Mouse (Mus musculus) liver, embryonic 13.5 days (tissue): ENCODE data around the gene Rec114. TPM values are rescaled to one million over a fixed set of nuclear protein-coding genes. Genes with fewer than 3 reads are reported as not detected.

Source experiments
- ATAC-seq: fragments of 200-750 bp; cut with Nextera tagmentation; 2 replicates; pipeline ENCODE4 v1.8.0; 2017; ENCODE audit warnings: low read depth, mild to moderate bottlenecking, moderate number of reproducible peaks, moderate library complexity
- DNase-seq: peaks from one replicate; pipeline ENCODE4 v3.0.0; 2022
- H3K27ac ChIP-seq: fragments of 300-500 bp; sonication (generic); 2 replicates; pipeline ENCODE4 v1.5.1; 2015; ENCODE audit warnings: moderate library complexity, mild to moderate bottlenecking, inconsistent platforms
- H3K27me3 ChIP-seq: fragments of 300-500 bp; sonication (generic); 2 replicates; pipeline ENCODE4 v1.6.1; 2015; ENCODE audit warnings: mild to moderate bottlenecking, inconsistent platforms
- H3K36me3 ChIP-seq: fragments of 300-500 bp; sonication (generic); 2 replicates; pipeline ENCODE4 v1.6.1; 2015; ENCODE audit warnings: mild to moderate bottlenecking, inconsistent platforms
- H3K4me1 ChIP-seq: fragments of 300-500 bp; sonication (generic); replicated peaks from 2 replicates; pipeline ENCODE4 v1.6.1; 2015; ENCODE audit warnings: inconsistent platforms
- H3K4me2 ChIP-seq: fragments of 300-500 bp; sonication (generic); 2 replicates; pipeline ENCODE4 v1.6.1; 2015; ENCODE audit warnings: inconsistent platforms, mild to moderate bottlenecking, moderate library complexity
- H3K4me3 ChIP-seq: fragments of 300-500 bp; sonication (generic); replicated peaks from 2 replicates; pipeline ENCODE4 v1.5.1; 2015; ENCODE audit warnings: mild to moderate bottlenecking, inconsistent platforms
- H3K9ac ChIP-seq: fragments of 300-500 bp; sonication (generic); 2 replicates; pipeline ENCODE4 v1.6.1; 2015; ENCODE audit warnings: mild to moderate bottlenecking, inconsistent platforms
- H3K9me3 ChIP-seq: fragments of 300-500 bp; sonication (generic); replicated peaks from 2 replicates; pipeline ENCODE4 v1.6.1; 2016; ENCODE audit warnings: inconsistent platforms
- WGBS: fragments of 180-500 bp; shearing (Covaris S2); methylation state at CpG from one replicate; pipeline ENCODE4 v1.1.7; 2015; ENCODE audit not compliant: insufficient replicate concordance; 5-methylcytosine and 5-hydroxymethylcytosine counted together
- polyA plus RNA-seq: library from polyadenylated mRNA; unstranded; fragments of >200 nt; fragmentation: Nextera tagmentation; extraction: Ambion mirVana; gene quantifications from 2 replicates; pipeline ENCODE4 v1.2.1, GENCODE M21; 2015

Gene Rec114
- polyA plus RNA-seq, result 23.6 and 30.4 TPM in 2 replicates

DNA sequence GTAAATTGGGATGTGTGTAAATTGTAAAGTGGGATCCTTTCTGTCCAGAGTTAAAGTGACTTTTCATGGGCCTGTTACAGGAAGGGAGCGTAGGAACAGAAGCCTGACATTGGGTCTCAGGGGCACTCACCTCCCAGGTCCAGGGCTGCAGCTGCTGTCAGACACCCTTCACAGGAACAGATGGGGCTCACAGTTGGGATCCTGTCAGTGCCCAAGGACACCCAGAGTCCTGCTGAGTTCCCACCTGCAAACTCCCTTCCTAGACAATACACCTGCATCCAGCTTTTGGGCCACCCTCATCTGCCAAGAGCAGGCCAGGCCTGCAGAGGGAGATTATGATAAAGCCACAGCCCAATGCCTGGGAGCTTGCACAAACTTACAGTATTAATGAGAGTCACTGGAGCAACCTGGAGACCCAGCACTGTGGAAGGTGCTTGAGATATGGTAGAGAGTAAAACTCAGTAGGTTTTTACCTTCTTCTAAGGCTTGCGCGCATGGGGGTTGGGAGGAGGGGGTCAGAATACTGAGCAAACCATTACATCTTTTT lies at the start of gene Rec114:
Gene Rec114, minus strand, starts transcription at position 263 of the 547 bp plus-strand sequence.
- H3K27me3 ChIP-seq, result no peaks in the 10 kb centered on the region
- no peaks in the 10 kb centered on the region for H3K9me3 ChIP-seq
- ATAC-seq (peak; percentile 84), DNase-seq (no peak)
- H3K4me1 ChIP-seq, result peaks cover 27% of the 10 kb centered on the region
- H3K27ac ChIP-seq, result no peak within 1 kb of the TSS
- H3K36me3 ChIP-seq, result no peaks in the 10 kb centered on the region
- WGBS, result 72% methylated on average over 3 of the region's 3 CpGs
- no peak within 1 kb of the TSS for H3K4me2 ChIP-seq
- no peak within 1 kb of the TSS; the same call in 1 of the 2 replicates for H3K9ac ChIP-seq
- H3K4me3 ChIP-seq, result no peak within 1 kb of the TSS

DNA sequence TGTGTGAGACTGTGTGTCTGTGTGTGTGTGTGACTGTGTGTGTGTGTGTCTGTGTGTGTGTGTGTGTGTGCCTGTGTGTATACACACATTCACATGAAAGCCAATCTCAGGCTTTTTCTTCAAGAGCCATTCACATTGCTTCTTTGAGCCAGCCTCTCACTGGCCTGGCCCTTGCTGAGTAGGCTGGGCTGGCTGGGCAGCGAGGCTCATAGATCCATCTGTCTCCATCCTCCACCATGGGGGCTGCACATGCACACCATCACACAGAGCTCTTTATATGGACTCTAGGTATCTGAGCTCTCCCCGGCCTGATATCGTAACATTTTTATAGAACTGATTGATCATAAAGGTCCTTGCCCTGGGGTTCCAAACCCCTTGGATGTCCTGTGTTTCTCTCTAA lies 45.7 kb upstream of the Rec114 start:
- Histone ChIP-seq H3K4me3 (no peak overlapping the region), H3K27ac (no peak overlapping the region), H3K36me3 (no peaks in the 10 kb centered on the region), H3K27me3 (no peaks in the 10 kb centered on the region), H3K4me2 (no peak overlapping the region), H3K9ac (no peak overlapping the region), H3K9me3 (no peaks in the 10 kb centered on the region), H3K4me1 (no peaks in the 10 kb centered on the region)
- ATAC-seq (no peak), DNase-seq (no peak)
- WGBS, result 70% methylated on average over 3 of the region's 3 CpGs

DNA sequence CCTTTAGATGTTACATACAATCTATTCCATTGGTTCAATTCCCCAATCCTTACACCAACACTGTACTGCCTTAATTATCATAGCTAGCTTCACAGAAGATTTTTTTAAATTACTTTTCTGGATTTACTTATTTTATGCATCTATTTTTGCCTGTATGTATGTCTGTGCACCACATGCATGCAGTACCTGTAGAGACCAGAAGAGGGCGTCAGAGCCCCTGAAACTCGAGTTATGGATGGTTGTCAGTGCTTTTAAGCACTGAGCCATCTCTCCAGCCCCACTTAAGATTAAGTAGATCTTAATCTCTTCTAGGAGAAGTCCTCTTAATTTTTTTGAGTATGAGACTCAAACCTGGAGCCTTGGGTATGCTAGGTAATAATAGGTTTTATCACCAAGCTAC lies 31.6 kb upstream of the Rec114 start:
- no peak for ATAC-seq
- Histone ChIP-seq H3K27ac (no peak overlapping the region), H3K9me3 (no peaks in the 10 kb centered on the region), H3K4me1 (no peaks in the 10 kb centered on the region), H3K9ac (no peak overlapping the region), H3K36me3 (no peaks in the 10 kb centered on the region), H3K27me3 (no peaks in the 10 kb centered on the region), H3K4me2 (no peak overlapping the region), H3K4me3 (no peak overlapping the region)
- no peak for DNase-seq
- 15% methylated on average over 2 of the region's 2 CpGs for WGBS

DNA sequence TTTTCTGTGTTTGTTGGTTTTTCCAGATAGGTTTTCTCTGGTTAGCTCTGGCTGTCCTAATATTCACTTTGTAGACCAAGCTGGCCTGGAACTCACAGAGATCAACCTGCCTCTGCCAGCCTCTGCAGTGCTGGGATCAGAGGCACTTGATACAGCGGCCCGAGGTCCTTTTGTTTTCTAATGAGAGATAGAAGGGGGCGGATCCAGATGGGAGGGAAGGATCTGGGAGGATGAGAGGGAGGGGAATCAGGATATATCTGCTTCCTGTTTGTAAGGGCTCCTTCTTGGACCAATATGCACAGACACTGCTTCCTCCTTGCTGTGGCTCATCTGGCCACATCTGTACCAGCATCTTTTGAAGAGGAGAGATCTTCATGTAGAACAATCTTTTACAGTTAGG lies 31.0 kb upstream of the Rec114 start:
- Histone ChIP-seq H3K9ac (no peak overlapping the region), H3K4me1 (no peaks in the 10 kb centered on the region), H3K27ac (no peak overlapping the region), H3K9me3 (no peaks in the 10 kb centered on the region), H3K27me3 (no peaks in the 10 kb centered on the region), H3K36me3 (no peaks in the 10 kb centered on the region), H3K4me3 (no peak overlapping the region), H3K4me2 (no peak overlapping the region)
- DNase-seq (no peak), ATAC-seq (no peak)
- WGBS, result 21% methylated on average over 3 of the region's 3 CpGs

DNA sequence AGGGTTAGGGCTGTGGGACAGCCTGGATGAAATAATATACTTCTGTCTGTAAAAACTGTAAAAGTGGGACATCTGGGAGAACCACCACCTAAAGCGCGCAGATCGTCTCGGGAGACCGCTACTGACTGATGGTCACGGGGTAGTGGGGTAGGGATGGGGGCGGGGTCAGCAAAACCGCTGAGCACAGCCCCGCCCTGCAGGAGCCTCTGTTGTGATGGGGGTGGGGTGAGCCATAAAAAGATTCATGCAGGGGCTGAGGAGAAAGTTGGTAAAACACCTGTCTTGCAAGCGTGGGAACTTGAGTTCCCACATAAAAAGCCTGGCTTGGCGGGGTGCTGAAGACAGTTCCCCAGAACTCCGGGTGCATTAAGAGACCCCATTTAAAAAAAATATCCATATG lies 26.2 kb upstream of the Rec114 start:
- Histone ChIP-seq H3K4me1 (no peaks in the 10 kb centered on the region), H3K36me3 (no peaks in the 10 kb centered on the region), H3K4me3 (no peak overlapping the region), H3K9me3 (peaks cover 3% of the 10 kb centered on the region; the same call in 1 of the 2 replicates), H3K27ac (no peak overlapping the region), H3K9ac (no peak overlapping the region), H3K4me2 (no peak overlapping the region), H3K27me3 (no peaks in the 10 kb centered on the region)
- DNase-seq (no peak), ATAC-seq (no peak)
- 42% methylated on average over 12 of the region's 12 CpGs for WGBS

DNA sequence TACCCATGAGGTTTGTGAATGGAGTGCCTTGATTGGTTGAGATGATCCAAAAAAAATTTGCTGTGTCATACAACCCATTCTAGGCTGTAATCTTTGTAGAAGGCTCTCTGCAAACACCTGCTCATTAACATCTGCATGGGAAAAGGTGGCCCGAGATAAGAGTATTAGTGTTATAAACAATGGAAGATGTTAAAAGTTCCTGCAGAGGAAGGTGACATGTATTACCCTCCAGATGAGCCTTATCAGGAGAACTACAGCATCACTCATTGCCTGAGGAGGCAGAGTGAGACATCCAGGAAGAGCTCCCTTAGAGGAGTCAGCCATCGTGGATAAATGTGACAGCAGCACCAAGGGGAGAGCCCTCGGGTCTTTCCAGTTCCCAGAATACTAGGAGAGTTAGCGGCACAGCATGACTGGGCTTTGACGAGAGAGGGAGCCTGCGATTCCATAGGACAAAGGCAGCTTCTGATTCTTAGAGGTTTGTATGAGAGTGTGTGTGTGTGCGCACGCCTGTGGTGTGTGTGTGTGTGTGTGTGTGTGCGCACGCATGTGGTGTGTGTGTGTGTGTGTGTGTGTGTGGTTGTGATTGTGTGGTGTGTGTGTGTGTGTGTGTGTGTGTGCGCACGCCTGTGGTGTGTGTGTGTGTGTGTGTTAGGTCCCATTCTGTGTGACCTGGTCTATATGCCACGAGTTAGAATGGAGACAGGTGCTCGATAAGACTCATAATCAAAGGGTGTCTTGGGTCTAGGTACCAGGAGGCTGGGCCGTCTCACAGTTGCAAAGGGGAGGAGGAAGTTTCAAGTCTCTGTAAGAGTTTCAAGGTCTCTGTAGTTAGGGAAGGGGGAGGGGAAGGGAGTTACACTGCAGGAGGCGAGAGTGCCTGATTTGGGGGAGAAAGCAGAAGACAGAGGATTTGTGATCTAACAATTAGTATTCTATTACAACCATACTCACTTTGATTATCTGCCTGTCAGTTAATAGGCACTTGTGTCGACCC lies 23.5 kb upstream of the Rec114 start:
- peaks cover 3% of the 10 kb centered on the region; the same call in 1 of the 2 replicates for H3K9me3 ChIP-seq
- H3K4me2 ChIP-seq, result no peak overlapping the region
- ATAC-seq (peak; percentile 83), DNase-seq (no peak)
- H3K9ac ChIP-seq, result no peak overlapping the region
- WGBS, result 62% methylated on average over 17 of the region's 17 CpGs
- H3K36me3 ChIP-seq, result no peaks in the 10 kb centered on the region
- H3K27ac ChIP-seq, result no peak overlapping the region
- no peak overlapping the region for H3K4me3 ChIP-seq
- H3K27me3 ChIP-seq, result no peaks in the 10 kb centered on the region
- H3K4me1 ChIP-seq, result peaks cover 3% of the 10 kb centered on the region; the same call in 1 of the 2 replicates

DNA sequence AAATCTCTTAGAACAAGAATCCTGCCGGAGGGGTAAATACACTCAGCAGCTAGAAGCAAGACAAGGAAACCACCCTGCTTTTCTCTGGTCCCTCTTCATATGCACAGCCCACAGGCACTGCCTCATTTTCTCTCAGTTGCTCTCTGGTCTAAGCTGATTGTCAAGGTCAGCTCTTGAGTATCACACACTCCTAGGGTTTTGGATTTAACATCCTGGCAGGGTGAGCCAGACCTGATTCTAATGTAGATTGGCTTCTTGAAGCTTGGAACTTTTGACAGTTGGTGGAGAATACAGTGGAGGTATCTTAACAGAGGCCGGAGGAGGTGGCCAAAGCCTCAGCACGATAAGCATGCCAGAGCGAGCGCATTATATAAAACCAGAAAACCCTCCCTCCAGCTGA lies 20.6 kb upstream of the Rec114 start:
- H3K9ac ChIP-seq, result no peak overlapping the region
- DNase-seq, result no peak
- H3K4me3 ChIP-seq, result no peak overlapping the region
- H3K36me3 ChIP-seq, result no peaks in the 10 kb centered on the region
- H3K4me1 ChIP-seq, result peaks cover 3% of the 10 kb centered on the region; the same call in 1 of the 2 replicates
- peaks cover 3% of the 10 kb centered on the region; the same call in 1 of the 2 replicates for H3K9me3 ChIP-seq
- no peak for ATAC-seq
- WGBS, result 68% methylated on average over 5 of the region's 5 CpGs
- H3K27ac ChIP-seq, result no peak overlapping the region
- no peak overlapping the region for H3K4me2 ChIP-seq
- no peaks in the 10 kb centered on the region for H3K27me3 ChIP-seq

DNA sequence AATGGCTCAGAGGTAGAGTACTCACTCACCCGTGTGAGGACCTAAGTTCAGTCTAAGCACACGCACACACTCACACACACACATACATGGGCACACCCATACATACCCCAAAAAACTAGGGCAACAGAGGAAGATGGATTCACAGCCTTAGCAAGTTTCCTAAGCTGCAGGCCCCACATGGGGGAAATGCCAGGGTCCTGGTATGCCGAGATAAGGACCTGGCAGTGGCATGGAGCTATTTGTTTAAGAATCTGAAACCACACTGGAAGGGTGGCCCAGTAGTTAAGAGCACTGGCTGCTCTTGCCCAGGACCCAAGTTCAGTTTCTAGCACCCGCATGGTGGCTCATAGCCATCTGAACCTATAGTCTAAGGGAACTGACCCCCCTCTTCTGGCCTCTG lies 19.4 kb upstream of the Rec114 start:
- H3K4me2 ChIP-seq, result no peak overlapping the region
- H3K9me3 ChIP-seq, result peaks cover 3% of the 10 kb centered on the region; the same call in 1 of the 2 replicates
- no peaks in the 10 kb centered on the region for H3K27me3 ChIP-seq
- no peak for DNase-seq
- no peak overlapping the region for H3K4me3 ChIP-seq
- H3K27ac ChIP-seq, result no peak overlapping the region
- H3K36me3 ChIP-seq, result no peaks in the 10 kb centered on the region
- peaks cover 3% of the 10 kb centered on the region; the same call in 1 of the 2 replicates for H3K4me1 ChIP-seq
- ATAC-seq, result no peak
- no peak overlapping the region for H3K9ac ChIP-seq
- WGBS, result 42% methylated on average over 4 of the region's 4 CpGs

DNA sequence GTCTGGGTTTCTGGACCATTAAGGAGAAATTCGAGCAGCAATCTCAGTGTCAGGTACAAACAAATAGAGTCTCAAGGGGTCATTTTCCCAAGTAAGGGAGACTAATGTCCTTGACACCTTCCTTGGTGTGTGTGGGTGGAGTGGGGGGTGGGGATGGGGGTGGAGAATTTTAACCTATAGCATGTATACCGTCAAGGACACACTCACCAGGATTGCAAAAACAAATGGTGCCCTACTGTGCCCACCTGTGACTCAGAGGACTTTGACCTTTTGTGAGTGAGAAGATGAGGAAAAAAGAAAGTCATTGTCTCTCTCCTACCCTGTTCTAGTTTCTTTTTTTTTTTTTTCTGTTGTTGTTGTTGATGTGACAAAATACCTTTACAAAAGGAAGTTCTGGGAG lies 18.3 kb upstream of the Rec114 start:
- Histone ChIP-seq H3K4me1 (peaks cover 3% of the 10 kb centered on the region; the same call in 1 of the 2 replicates), H3K4me3 (no peak overlapping the region), H3K36me3 (no peaks in the 10 kb centered on the region), H3K4me2 (no peak overlapping the region), H3K27ac (no peak overlapping the region), H3K27me3 (no peaks in the 10 kb centered on the region), H3K9me3 (no peaks in the 10 kb centered on the region), H3K9ac (no peak overlapping the region)
- ATAC-seq (no peak), DNase-seq (no peak)
- WGBS, result 47% methylated on average over 2 of the region's 2 CpGs

DNA sequence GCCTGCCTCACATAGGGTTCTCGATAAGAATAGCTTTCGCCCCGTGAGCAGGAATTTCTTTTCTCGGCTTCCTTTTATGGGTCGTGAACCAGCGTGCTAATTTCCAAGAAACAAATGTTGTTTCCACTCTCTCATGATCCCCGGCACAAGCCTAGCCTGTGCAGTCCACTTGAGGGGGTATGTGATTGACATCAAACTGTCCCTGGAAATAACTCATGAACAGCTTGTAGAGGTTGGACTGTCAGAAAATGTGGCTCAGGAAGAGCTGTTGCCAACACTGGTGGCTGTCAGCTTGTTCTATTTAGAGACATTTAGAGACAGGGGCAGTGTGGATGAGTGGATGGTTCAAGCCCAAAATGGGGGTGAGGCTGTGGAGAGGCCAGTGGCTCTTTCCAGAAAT lies 15.0 kb upstream of the Rec114 start:
- no peak overlapping the region for H3K9ac ChIP-seq
- no peak for DNase-seq
- no peaks in the 10 kb centered on the region for H3K36me3 ChIP-seq
- no peak overlapping the region for H3K27ac ChIP-seq
- no peaks in the 10 kb centered on the region for H3K27me3 ChIP-seq
- ATAC-seq, result no peak
- no peak overlapping the region for H3K4me3 ChIP-seq
- H3K4me1 ChIP-seq, result peaks cover 3% of the 10 kb centered on the region; the same call in 1 of the 2 replicates
- no peak overlapping the region for H3K4me2 ChIP-seq
- 65% methylated on average over 7 of the region's 7 CpGs for WGBS
- no peaks in the 10 kb centered on the region for H3K9me3 ChIP-seq

DNA sequence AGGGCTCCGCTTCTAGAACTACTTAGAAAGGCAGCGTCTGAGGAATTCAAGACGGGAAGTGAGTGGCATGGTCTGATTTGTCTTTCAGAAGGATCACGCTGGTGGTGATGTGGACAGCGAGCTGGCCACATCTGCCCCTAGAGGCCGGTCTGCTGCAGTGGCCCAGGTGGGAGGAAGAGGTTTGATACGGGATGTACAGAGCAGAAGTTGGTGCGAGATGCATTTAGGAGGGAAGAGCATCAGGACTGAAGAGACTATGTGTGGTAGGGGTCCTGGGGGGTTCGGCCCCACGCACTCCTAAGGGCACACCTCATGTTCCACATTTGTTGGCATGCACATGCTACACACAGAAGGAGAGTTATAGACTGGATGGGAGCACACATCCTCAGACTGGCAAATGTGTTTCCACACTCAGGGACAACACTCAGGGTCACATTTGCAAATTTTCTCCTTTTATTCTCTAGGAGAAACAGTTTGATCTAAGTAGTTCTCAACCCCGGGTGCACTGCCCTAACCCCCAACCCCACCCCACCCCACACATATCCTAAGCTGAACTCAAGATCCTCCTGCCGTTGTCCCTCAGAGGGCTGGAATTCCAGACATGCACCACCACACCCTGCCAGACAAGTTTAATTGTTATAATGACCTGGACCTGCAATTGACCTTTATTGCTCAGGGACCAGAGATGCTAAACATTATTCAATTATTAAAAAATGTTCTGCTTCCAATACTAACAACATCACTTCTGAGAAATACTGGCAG lies 12.8 kb upstream of the Rec114 start:
- H3K36me3 ChIP-seq, result no peaks in the 10 kb centered on the region
- H3K27ac ChIP-seq, result no peak overlapping the region
- DNase-seq, result no peak
- no peak overlapping the region for H3K4me2 ChIP-seq
- H3K9ac ChIP-seq, result no peak overlapping the region
- H3K4me3 ChIP-seq, result no peak overlapping the region
- WGBS, result 61% methylated on average over 12 of the region's 12 CpGs
- no peak for ATAC-seq
- H3K4me1 ChIP-seq, result no peaks in the 10 kb centered on the region
- no peaks in the 10 kb centered on the region for H3K27me3 ChIP-seq
- H3K9me3 ChIP-seq, result no peaks in the 10 kb centered on the region
